In genomic region chr2:58157466-58157865, GRCm38 (mm10) we compare ENCODE assay signal across 23 mouse cellular contexts. TPM values are rescaled to one million over a fixed set of nuclear protein-coding genes. Genes with fewer than 3 reads are reported as not detected.
DNase-seq lines count a peak whose midpoint lies in the region; ATAC-seq and TF ChIP-seq lines count a peak whose summit lies in the region.
"Had no signal": no experiment of that assay in that cellular context is flagged by ENCODE, and none has a peak within 500 bp of the region (broad histone marks: within the 10 kb centered on the region; RNA-seq: fewer than 3 reads in every experiment).

No protein-coding gene starts in this region.

- TF ChIP-seq POLR2A in thymus, adult 2 months (IDR thresholded peaks at IDR 0.05; ENCODE audit: control insufficient read depth, extremely low read depth, insufficient read depth, low read length, poor library complexity), result no peak

- ATAC-seq in liver, embryonic 11.5 days (replicated peaks; ENCODE audit: low FRiP score), result no peak
- ATAC-seq in hindbrain, embryonic 12.5 days (ENCODE audit: low FRiP score), result no peak
- ATAC-seq in heart, embryonic 12.5 days (ENCODE audit: insufficient number of reproducible peaks, low FRiP score), result no peak
- ATAC-seq: Patski had no signal

- no peaks in the 10 kb centered on the region for H3K9me3 ChIP-seq in liver, embryonic 11.5 days (ENCODE audit: control insufficient read depth, low read length)
- H3K9me3 ChIP-seq in hindbrain, embryonic 12.5 days (replicated peaks), result no peaks in the 10 kb centered on the region
- H3K9me3 ChIP-seq in heart, embryonic 12.5 days (replicated peaks), result no peaks in the 10 kb centered on the region
- H3K9me3 ChIP-seq: forebrain, embryonic 12.5 days; hindbrain, embryonic 13.5 days; neural tube, embryonic 15.5 days had no signal

- 0 out of 2 replicates have a peak overlapping the region, but pooled peaks have one; percentile 3 for H3K4me2 ChIP-seq in liver, embryonic 11.5 days
- H3K4me2 ChIP-seq in hindbrain, embryonic 12.5 days (replicated peaks), result no peak overlapping the region
- H3K4me2 ChIP-seq in heart, embryonic 12.5 days, result no peak overlapping the region
- H3K4me2 ChIP-seq: forebrain, embryonic 12.5 days; hindbrain, embryonic 13.5 days; lung, embryonic 14.5 days; neural tube, embryonic 15.5 days had no signal

- H3K27ac ChIP-seq in liver, embryonic 11.5 days (ENCODE audit: low read depth, low read length), result no peak overlapping the region
- peak overlapping the region; percentile 55; the same call in 1 of the 2 replicates for H3K27ac ChIP-seq in thymus, adult 2 months (ENCODE audit: control insufficient read depth, insufficient read depth, low read length)
- peak overlapping the region; percentile 37 for H3K27ac ChIP-seq in macrophage
- H3K27ac ChIP-seq in hindbrain, embryonic 12.5 days, result no peak overlapping the region
- no peak overlapping the region for H3K27ac ChIP-seq in heart, embryonic 12.5 days (ENCODE audit: poor library complexity, severe bottlenecking)
- H3K27ac ChIP-seq: forebrain, embryonic 12.5 days; hindbrain, embryonic 13.5 days; neural tube, embryonic 15.5 days had no signal

- peaks cover 59% of the 10 kb centered on the region for H3K79me2 ChIP-seq in macrophage (ENCODE audit: inconsistent target)

- no peaks in the 10 kb centered on the region for H3K36me3 ChIP-seq in liver, embryonic 11.5 days (ENCODE audit: control insufficient read depth, insufficient read depth, low read length)
- peaks cover 6% of the 10 kb centered on the region; the same call in 1 of the 2 replicates for H3K36me3 ChIP-seq in thymus, adult 2 months (ENCODE audit: control insufficient read depth, insufficient read depth, low read length)
- H3K36me3 ChIP-seq in macrophage (ENCODE audit: inconsistent target), result no peaks in the 10 kb centered on the region
- no peaks in the 10 kb centered on the region for H3K36me3 ChIP-seq in hindbrain, embryonic 12.5 days
- no peaks in the 10 kb centered on the region for H3K36me3 ChIP-seq in heart, embryonic 12.5 days
- H3K36me3 ChIP-seq: forebrain, embryonic 12.5 days; hindbrain, embryonic 13.5 days; neural tube, embryonic 15.5 days had no signal

- H3K27me3 ChIP-seq in liver, embryonic 11.5 days (replicated peaks; ENCODE audit: control insufficient read depth, insufficient read depth, low read length), result no peaks in the 10 kb centered on the region
- H3K27me3 ChIP-seq in thymus, adult 2 months (ENCODE audit: control insufficient read depth, insufficient read depth, low read length), result no peaks in the 10 kb centered on the region
- no peaks in the 10 kb centered on the region for H3K27me3 ChIP-seq in hindbrain, embryonic 12.5 days
- H3K27me3 ChIP-seq in heart, embryonic 12.5 days (replicated peaks), result no peaks in the 10 kb centered on the region
- H3K27me3 ChIP-seq: forebrain, embryonic 12.5 days; hindbrain, embryonic 13.5 days; neural tube, embryonic 15.5 days; Patski had no signal

- no peaks in the 10 kb centered on the region for H3K4me1 ChIP-seq in liver, embryonic 11.5 days (replicated peaks; ENCODE audit: control insufficient read depth, insufficient read depth, low read length)
- peaks cover 11% of the 10 kb centered on the region for H3K4me1 ChIP-seq in thymus, adult 2 months (replicated peaks; ENCODE audit: control insufficient read depth, insufficient read depth, low read length)
- no peaks in the 10 kb centered on the region for H3K4me1 ChIP-seq in hindbrain, embryonic 12.5 days
- H3K4me1 ChIP-seq in heart, embryonic 12.5 days (replicated peaks), result 0 out of 2 replicates have a peak, but pooled peaks cover 6% of the 10 kb centered on the region
- H3K4me1 ChIP-seq: forebrain, embryonic 12.5 days; neural tube, embryonic 15.5 days had no signal

- no peak for DNase-seq in liver, embryonic 11.5 days (ENCODE audit: low spot score)
- no peak for DNase-seq in liver
- DNase-seq in thymus, adult 2 months, result no peak
- no peak for DNase-seq in thymus, postnatal 4 days
- DNase-seq: adrenal gland, postnatal 25 days; cerebellum, postnatal 14 days; forebrain, postnatal 0 days; gastrocnemius, postnatal 10 days; kidney, postnatal 10 days; lung, embryonic 14.5 days; lung, postnatal 14 days; midbrain, embryonic 14.5 days; retina, postnatal 1 day; right cerebral cortex, postnatal 14 days had no signal

- 86% methylated on average over 5 of the region's 5 CpGs for WGBS in liver, embryonic 11.5 days
- 7% methylated on average over 5 of the region's 5 CpGs for WGBS in thymus, adult 2 months
- 36% methylated on average over 5 of the region's 5 CpGs for WGBS in macrophage (ENCODE audit: missing documents)
- 93% methylated on average over 5 of the region's 5 CpGs for WGBS in hindbrain, embryonic 12.5 days
- 86% methylated on average over 5 of the region's 5 CpGs for WGBS in heart, embryonic 12.5 days

- H3K9ac ChIP-seq in liver, embryonic 11.5 days (ENCODE audit: low read depth, low read length), result no peak overlapping the region
- H3K9ac ChIP-seq in hindbrain, embryonic 12.5 days, result no peak overlapping the region
- H3K9ac ChIP-seq in heart, embryonic 12.5 days, result no peak overlapping the region
- H3K9ac ChIP-seq: forebrain, embryonic 12.5 days; forebrain, postnatal 0 days; hindbrain, embryonic 13.5 days; lung, embryonic 14.5 days; neural tube, embryonic 15.5 days had no signal

- no peak overlapping the region for H3K4me3 ChIP-seq in liver, embryonic 11.5 days (ENCODE audit: low read depth, low read length)
- no peak overlapping the region for H3K4me3 ChIP-seq in thymus, adult 2 months (ENCODE audit: control insufficient read depth, insufficient read depth, low read length)
- H3K4me3 ChIP-seq in macrophage (ENCODE audit: inconsistent target), result no peak overlapping the region
- H3K4me3 ChIP-seq in hindbrain, embryonic 12.5 days, result no peak overlapping the region
- H3K4me3 ChIP-seq in heart, embryonic 12.5 days, result no peak overlapping the region
- H3K4me3 ChIP-seq: erythroblast, embryonic 14.5 days; forebrain, embryonic 12.5 days; hindbrain, embryonic 13.5 days; neural tube, embryonic 15.5 days had no signal

- TF ChIP-seq CTCF in thymus, adult 2 months (IDR thresholded peaks at IDR 0.05; ENCODE audit: borderline replicate concordance, control insufficient read depth, extremely low read depth, insufficient read depth, low read length, poor library complexity), result no peak

RNA-seq across cellular contexts. Expression of gene Cytip, which starts 37.9 kb away (rescaled TPM):
- 1.9 and 2.0 TPM in 2 replicates for polyA plus RNA-seq in liver, embryonic 11.5 days (2014; fragmentation: Nextera tagmentation; extraction: Ambion mirVana)
- 284 and 293 TPM in 2 replicates for polyA plus RNA-seq in thymus, adult 2 months (2012; rRNA removed)
- 100 to 1,000 TPM in 3 of 26 experiments, 10 to 100 TPM in 6, 1 to 10 TPM in 17; 1.1 to 177 (median 4.6) TPM for total RNA-seq in macrophage (2018; cell fraction: chromatin; rRNA removed)
- 10 to 100 TPM in 13 of 26 experiments, 1 to 10 TPM in 13; 2.3 to 48.0 (median 13.0) TPM for total RNA-seq in macrophage (2018; cell fraction: cytosol; rRNA removed)
- 10 to 100 TPM in 12 of 26 experiments, 1 to 10 TPM in 14; 1.7 to 77.7 (median 8.6) TPM for total RNA-seq in macrophage (2018; cell fraction: nucleus; rRNA removed)
- polyA plus RNA-seq in macrophage (2018), result 14.2 to 22.4 TPM (median 20.1 TPM) in 3 replicates
- 0.23 and 0.86 TPM in 2 replicates for polyA plus RNA-seq in hindbrain, embryonic 12.5 days (2016; fragmentation: Nextera tagmentation; extraction: Ambion mirVana)
- 0.14 and 0.27 TPM in 2 replicates for polyA plus RNA-seq in heart, embryonic 12.5 days (2016; fragmentation: Nextera tagmentation; extraction: Ambion mirVana)
- total RNA-seq: MEL had no signal
- polyA plus RNA-seq: erythroblast, embryonic 14.5 days had no signal

Comparison
In these comparisons a context has a peak if more than half of its experiments do, and no peak if none do; other contexts are left out.
1. H3K27ac ChIP-seq: peak in thymus, adult 2 months (single experiment) and macrophage (single experiment); none in liver, embryonic 11.5 days (single experiment), hindbrain, embryonic 12.5 days (single experiment) and heart, embryonic 12.5 days (single experiment).
2. RNA of gene Cytip, which starts 37.9 kb away (polyA plus RNA-seq): 284 to 293 TPM in thymus, adult 2 months; 14.2 to 22.4 TPM in macrophage, 1.9 to 2.0 TPM in liver, embryonic 11.5 days, 0.14 to 0.27 TPM in heart, embryonic 12.5 days and 0.23 to 0.86 TPM in hindbrain, embryonic 12.5 days; every median in the first group is over 10 times any median in the second.